Mouse (Mus musculus): Measurements from ENCODE around the gene Phf23.

DNA sequence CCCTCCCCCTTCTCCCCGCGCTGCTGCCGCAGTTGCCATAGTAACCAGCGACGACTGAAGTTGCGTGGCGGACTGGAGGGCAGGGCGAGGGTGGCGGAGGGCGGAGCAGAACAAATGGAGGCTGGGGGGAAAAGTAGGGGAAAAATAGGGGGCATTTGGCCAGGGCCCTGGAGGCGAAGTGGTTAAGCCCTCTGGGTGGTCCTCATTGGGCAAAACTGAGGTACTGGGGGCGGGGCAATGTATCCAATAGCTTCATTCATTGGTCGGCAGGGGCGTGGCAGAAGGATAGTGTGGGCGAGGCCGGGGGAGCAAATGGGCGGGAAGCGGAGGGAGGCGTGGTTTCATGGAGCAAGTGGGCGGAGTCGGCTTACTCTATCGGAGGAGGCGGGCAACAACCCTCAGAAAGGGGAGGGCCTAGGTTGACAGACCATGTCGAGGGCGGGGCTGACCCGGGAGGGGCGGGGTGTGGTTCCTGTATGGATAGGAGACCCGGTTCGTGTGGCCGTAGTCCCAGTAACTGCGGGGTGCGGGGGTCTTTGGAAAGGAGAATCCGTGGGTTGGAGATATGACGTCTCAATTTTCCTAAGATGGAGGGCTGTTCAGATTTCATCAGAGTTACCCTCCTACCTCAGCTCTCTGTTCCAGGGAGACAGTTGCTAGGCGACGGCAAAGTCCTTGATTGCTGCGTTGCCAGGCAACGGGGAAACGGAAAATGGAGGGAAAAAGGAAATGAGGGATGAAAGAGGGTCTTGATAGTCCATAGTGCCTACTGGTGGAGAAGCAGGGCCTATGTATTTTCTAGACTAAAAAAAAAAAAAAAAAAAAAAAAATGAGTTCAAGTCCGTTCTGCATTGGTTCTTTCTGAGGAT, 25.9 kb downstream of the Phf23 start:
- TF ChIP-seq CTCF (IDR thresholded peaks at IDR 0.05; ENCODE audit: control insufficient read depth, insufficient read depth, insufficient read length): no peak
- TF ChIP-seq MYOD1 (IDR thresholded peaks at IDR 0.05; ENCODE audit: control insufficient read depth, insufficient read length, low read depth): no peak
- TF ChIP-seq MYOG (IDR thresholded peaks at IDR 0.05; ENCODE audit: control insufficient read depth, extremely low read depth, insufficient read length): no peak
- peak; percentile 46 for TF ChIP-seq MAX (IDR thresholded peaks at IDR 0.05)
